Mouse (Mus musculus) heart, embryonic 13.5 days (tissue): ENCODE measurements around the gene Trim27. TPM values are rescaled to one million over a fixed set of nuclear protein-coding genes. Genes with fewer than 3 reads are reported as not detected.

Experiments
- ATAC-seq: fragments of 200-750 bp; cut with Nextera tagmentation; 2 replicates; pipeline ENCODE4 v1.8.0; 2017; ENCODE audit warnings: moderate TSS enrichment; ENCODE audit not compliant: insufficient number of reproducible peaks, low FRiP score, low TSS enrichment; ENCODE audit errors: extremely low read depth
- H3K27ac ChIP-seq: fragments of 300-500 bp; sonication (generic); replicated peaks from 2 replicates; pipeline ENCODE4 v1.5.1; 2015; ENCODE audit warnings: moderate library complexity, mild to moderate bottlenecking, inconsistent platforms
- H3K27me3 ChIP-seq: fragments of 300-500 bp; sonication (generic); replicated peaks from 2 replicates; pipeline ENCODE4 v1.6.1; 2015; ENCODE audit warnings: mild to moderate bottlenecking, inconsistent platforms
- H3K36me3 ChIP-seq: fragments of 300-500 bp; sonication (generic); 2 replicates; pipeline ENCODE4 v1.6.1; 2015; ENCODE audit warnings: mild to moderate bottlenecking, inconsistent platforms
- H3K4me1 ChIP-seq: fragments of 300-500 bp; sonication (generic); 2 replicates; pipeline ENCODE4 v1.6.1; 2015; ENCODE audit warnings: inconsistent platforms
- H3K4me2 ChIP-seq: fragments of 300-500 bp; sonication (generic); 2 replicates; pipeline ENCODE4 v1.6.1; 2015; ENCODE audit warnings: inconsistent platforms, mild to moderate bottlenecking, moderate library complexity
- H3K4me3 ChIP-seq: fragments of 300-500 bp; sonication (generic); 2 replicates; pipeline ENCODE4 v1.5.1; 2015; ENCODE audit warnings: moderate library complexity, mild to moderate bottlenecking, inconsistent platforms
- H3K9ac ChIP-seq: fragments of 300-500 bp; sonication (generic); 2 replicates; pipeline ENCODE4 v1.6.1; 2015; ENCODE audit warnings: inconsistent platforms, mild to moderate bottlenecking, moderate library complexity
- H3K9me3 ChIP-seq: fragments of 300-500 bp; sonication (generic); 2 replicates; pipeline ENCODE4 v1.6.1; 2016; ENCODE audit warnings: inconsistent platforms
- WGBS: fragments of 180-500 bp; shearing (Covaris S2); methylation state at CpG from one replicate; pipeline ENCODE4 v1.1.7; 2015; ENCODE audit warnings: mixed read lengths; 5-methylcytosine and 5-hydroxymethylcytosine counted together
- polyA plus RNA-seq: library from polyadenylated mRNA; unstranded; fragments of >200 nt; fragmentation: Nextera tagmentation; extraction: Ambion mirVana; gene quantifications from 2 replicates; pipeline ENCODE4 v1.2.1, GENCODE M21; 2015

The Trim27 gene
- polyA plus RNA-seq, 1 experiment from 2014 or later, result 80.3 TPM

- Histone ChIP-seq H3K36me3 (peaks cover 90% of the 10 kb centered on the region), H3K9ac (no peak overlapping the region), H3K9me3 (no peaks in the 10 kb centered on the region), H3K4me2 (no peak overlapping the region), H3K4me3 (no peak overlapping the region), H3K4me1 (peaks cover 36% of the 10 kb centered on the region), H3K27me3 (no peaks in the 10 kb centered on the region), H3K27ac (no peak overlapping the region)
- 78% methylated on average over 4 of the region's 4 CpGs for WGBS
- ATAC-seq, result no peak
Measured at GRCm38 (mm10) chr13:21185521-21185920, 6.3 kb downstream of the Trim27 start.

- H3K9ac ChIP-seq, result no peak overlapping the region
- H3K9me3 ChIP-seq, result no peaks in the 10 kb centered on the region
- H3K27me3 ChIP-seq, result no peaks in the 10 kb centered on the region
- H3K4me3 ChIP-seq, result no peak overlapping the region
- no peak overlapping the region for H3K27ac ChIP-seq
- WGBS, result 81% methylated on average over 10 of the region's 10 CpGs
- H3K36me3 ChIP-seq, result peaks cover 52% of the 10 kb centered on the region
- H3K4me1 ChIP-seq, result no peaks in the 10 kb centered on the region
- ATAC-seq, result no peak
- H3K4me2 ChIP-seq, result no peak overlapping the region
Measured at GRCm38 (mm10) chr13:21195406-21196228, 16.4 kb downstream of the Trim27 start.

- Histone ChIP-seq H3K9ac (no peak overlapping the region), H3K4me1 (no peaks in the 10 kb centered on the region), H3K27ac (no peak overlapping the region), H3K27me3 (no peaks in the 10 kb centered on the region), H3K9me3 (no peaks in the 10 kb centered on the region), H3K36me3 (peaks cover 31% of the 10 kb centered on the region), H3K4me3 (no peak overlapping the region), H3K4me2 (no peak overlapping the region)
- 78% methylated on average over 5 of the region's 5 CpGs for WGBS
- no peak for ATAC-seq
Measured at GRCm38 (mm10) chr13:21197721-21198120, 18.5 kb downstream of the Trim27 start.

- H3K4me2 ChIP-seq, result no peak overlapping the region
- no peak overlapping the region for H3K9ac ChIP-seq
- H3K9me3 ChIP-seq, result no peaks in the 10 kb centered on the region
- no peaks in the 10 kb centered on the region for H3K4me1 ChIP-seq
- H3K27me3 ChIP-seq, result no peaks in the 10 kb centered on the region
- peaks cover 25% of the 10 kb centered on the region for H3K36me3 ChIP-seq
- H3K27ac ChIP-seq, result no peak overlapping the region
- peak overlapping the region; percentile 81; the same call in 1 of the 2 replicates for H3K4me3 ChIP-seq
- WGBS, result 71% methylated on average over 2 of the region's 2 CpGs
- ATAC-seq, result no peak
Measured at GRCm38 (mm10) chr13:21198313-21198712, 19.1 kb downstream of the Trim27 start.

- Histone ChIP-seq H3K4me2 (peak overlapping the region; percentile 69), H3K4me3 (peak overlapping the region; percentile 81), H3K36me3 (peaks cover 16% of the 10 kb centered on the region), H3K27ac (peak overlapping the region; percentile 81), H3K4me1 (no peaks in the 10 kb centered on the region), H3K9me3 (peaks cover 5% of the 10 kb centered on the region), H3K9ac (peak overlapping the region; percentile 85), H3K27me3 (no peaks in the 10 kb centered on the region)
- no peak for ATAC-seq
- WGBS, result 5% methylated on average over 17 of the region's 17 CpGs
Measured at GRCm38 (mm10) chr13:21199046-21200028, 20.1 kb downstream of the Trim27 start.

GRCm38 (mm10) chr13:21200043-21200999 is 21.1 kb downstream of the Trim27 start:
- peak overlapping the region; percentile 69 for H3K4me2 ChIP-seq
- peak overlapping the region; percentile 84 for H3K27ac ChIP-seq
- H3K27me3 ChIP-seq, result no peaks in the 10 kb centered on the region
- H3K4me3 ChIP-seq, result peak overlapping the region; percentile 81
- peaks cover 6% of the 10 kb centered on the region for H3K36me3 ChIP-seq
- peak overlapping the region; percentile 85 for H3K9ac ChIP-seq
- H3K4me1 ChIP-seq, result no peaks in the 10 kb centered on the region
- ATAC-seq, result peak; percentile 85
- WGBS, result 4% methylated on average over 48 of the region's 48 CpGs
- H3K9me3 ChIP-seq, result peaks cover 5% of the 10 kb centered on the region

GRCm38 (mm10) chr13:21215275-21215983 is 36.2 kb downstream of the Trim27 start:
- H3K9me3 ChIP-seq, result peaks cover 11% of the 10 kb centered on the region; the same call in 1 of the 2 replicates
- no peaks in the 10 kb centered on the region for H3K36me3 ChIP-seq
- H3K27me3 ChIP-seq, result no peaks in the 10 kb centered on the region; the same call in 1 of the 2 replicates
- peaks cover 5% of the 10 kb centered on the region; the same call in 1 of the 2 replicates for H3K4me1 ChIP-seq
- peak overlapping the region; percentile 55 for H3K4me3 ChIP-seq
- H3K4me2 ChIP-seq, result peak overlapping the region; percentile 72
- 2% methylated on average over 20 of the region's 20 CpGs for WGBS
- no peak for ATAC-seq
- H3K27ac ChIP-seq, result no peak overlapping the region
- peak overlapping the region; percentile 73 for H3K9ac ChIP-seq

GRCm38 (mm10) chr13:21216781-21217180 is 37.5 kb downstream of the Trim27 start:
- peaks cover 11% of the 10 kb centered on the region; the same call in 1 of the 2 replicates for H3K4me1 ChIP-seq
- H3K4me3 ChIP-seq, result no peak overlapping the region
- no peak overlapping the region for H3K4me2 ChIP-seq
- WGBS, result 62% methylated on average over 1 of the region's 1 CpGs
- H3K27me3 ChIP-seq, result no peaks in the 10 kb centered on the region; the same call in 1 of the 2 replicates
- H3K36me3 ChIP-seq, result no peaks in the 10 kb centered on the region
- H3K27ac ChIP-seq, result no peak overlapping the region
- no peak for ATAC-seq
- H3K9ac ChIP-seq, result no peak overlapping the region
- H3K9me3 ChIP-seq, result 0 out of 2 replicates have a peak, but pooled peaks cover under 1% of the 10 kb centered on the region

- Histone ChIP-seq H3K27ac (no peak overlapping the region), H3K9me3 (no peaks in the 10 kb centered on the region), H3K4me3 (peak overlapping the region; percentile 69), H3K4me2 (peak overlapping the region; percentile 84), H3K36me3 (no peaks in the 10 kb centered on the region), H3K4me1 (peaks cover 9% of the 10 kb centered on the region; the same call in 1 of the 2 replicates), H3K27me3 (no peaks in the 10 kb centered on the region; the same call in 1 of the 2 replicates), H3K9ac (peak overlapping the region; percentile 81)
- 5% methylated on average over 20 of the region's 20 CpGs for WGBS
- ATAC-seq, result no peak
Measured at GRCm38 (mm10) chr13:21221656-21222462, 42.6 kb downstream of the Trim27 start.
